Mouse (Mus musculus) NIH3T3 (cell line): ENCODE data around the gene Mlst8.
"Not testable (repeated sequence)": the region's sequence is repeated elsewhere in the genome, so short reads cannot be mapped to it uniquely, and the experiment has no call there.

Experiments
- DNase-seq: peaks from one replicate; pipeline ENCODE4 v3.0.0-alpha.2; 2012; ENCODE audit warnings: low read depth

Mlst8 gene

DNA sequence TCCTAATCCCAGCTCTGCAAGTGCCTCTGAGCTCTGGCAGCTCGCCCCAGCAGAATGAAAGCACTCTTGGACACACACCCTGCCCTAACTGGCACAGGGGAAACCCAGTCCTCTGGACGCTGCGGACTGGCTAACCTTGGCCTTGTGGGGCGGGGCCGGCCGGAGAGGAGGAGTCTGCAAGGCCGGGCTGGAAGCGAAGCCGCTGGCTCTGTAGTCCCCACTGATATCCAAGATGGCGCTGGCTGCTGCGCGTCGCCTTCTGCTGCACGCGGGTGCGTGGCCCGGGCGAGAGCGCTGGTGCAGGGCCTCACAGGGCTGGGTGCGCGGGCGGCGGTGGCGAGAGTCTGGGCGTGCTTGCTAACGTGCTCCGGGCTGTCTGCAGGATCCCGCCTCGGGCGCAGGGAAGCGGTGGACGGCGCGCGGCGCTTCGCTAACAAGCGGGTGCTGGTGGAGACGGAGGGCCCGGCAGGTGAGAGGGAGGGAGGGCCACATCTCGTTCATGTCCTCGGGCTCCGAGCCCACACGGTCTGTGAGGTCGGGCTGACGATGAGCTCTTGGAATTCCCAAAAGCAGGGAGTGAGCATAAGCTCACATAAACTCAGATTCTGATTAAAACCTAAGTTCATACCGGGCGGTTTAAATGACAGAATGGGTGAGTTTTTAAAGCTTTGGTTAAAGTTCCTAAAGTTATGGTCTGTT is 52.3 kb downstream of the Mlst8 start, which contains the start of gene Eci1:
Gene Eci1 (plus strand): TSS at position 171 of the 699 bp plus-strand sequence.
- peak; percentile 98 for DNase-seq

DNA sequence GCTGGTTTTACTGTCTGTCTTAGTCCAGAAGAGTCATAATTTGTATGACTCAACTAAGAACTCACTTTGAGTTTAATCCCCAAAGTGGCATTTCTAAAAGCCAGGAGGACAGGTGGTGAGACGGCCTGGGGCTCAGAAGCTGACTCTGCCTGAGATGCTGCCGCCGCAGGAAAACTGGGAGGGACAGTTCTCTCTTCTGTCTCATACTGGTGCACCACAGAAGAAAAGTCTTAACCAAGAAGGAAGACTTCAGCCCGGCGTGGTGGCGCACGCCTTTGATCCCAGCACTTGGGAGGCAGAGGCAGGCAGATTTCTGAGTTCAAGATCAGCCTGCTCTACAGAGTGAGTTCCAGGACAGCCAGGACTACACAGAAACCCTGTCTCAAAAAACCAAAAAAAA is 53.0 kb downstream of the Mlst8 start:
- DNase-seq, result peak; percentile 13

DNA sequence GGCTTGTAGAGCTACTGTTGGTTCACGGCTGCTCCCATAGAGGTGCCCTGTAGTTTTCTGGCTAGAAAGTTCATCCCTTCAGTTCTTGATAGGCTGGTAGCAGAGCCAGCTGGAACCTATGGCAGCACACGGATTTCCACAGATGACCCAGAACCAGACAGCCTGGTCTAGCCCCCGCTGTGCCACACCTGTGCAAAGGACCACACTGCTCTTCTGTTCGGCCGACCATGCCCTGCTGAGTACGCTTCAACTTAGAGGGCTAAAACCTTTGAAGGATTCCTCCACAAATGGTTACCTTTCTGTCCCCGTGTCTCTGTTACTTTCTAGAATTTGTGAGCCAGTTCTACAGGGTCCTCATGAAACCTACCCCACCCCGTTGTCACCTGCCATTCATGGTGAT is 53.6 kb downstream of the Mlst8 start:
- not testable (repeated sequence) for DNase-seq

DNA sequence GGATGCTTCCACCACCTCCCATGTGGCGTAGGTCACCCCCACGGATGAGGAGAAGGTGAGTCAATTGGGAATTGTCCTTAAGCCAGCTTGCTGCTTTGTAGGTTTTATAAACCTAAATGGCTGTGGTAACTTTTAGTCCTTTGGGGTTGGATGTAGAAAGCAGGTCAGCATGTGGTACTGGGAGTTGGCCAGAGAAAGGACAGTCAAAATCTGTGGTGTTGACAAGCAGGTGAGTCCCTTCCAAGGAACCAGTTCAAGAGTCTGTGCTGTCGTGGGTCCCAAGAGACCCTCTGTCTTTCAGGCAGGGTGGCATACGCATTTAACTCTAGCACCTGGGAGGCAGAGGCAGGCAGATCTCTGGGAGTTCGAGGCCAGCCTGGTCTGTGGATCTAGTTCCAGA is 54.4 kb downstream of the Mlst8 start:
- DNase-seq, result no peak
